Mouse (Mus musculus) spleen, postnatal 4 days (tissue): ENCODE data around the gene Lamtor1.

Experiments
- DNase-seq, 2 experiments: peaks; one replicate each; pipeline ENCODE4 v3.0.0; 2022; ENCODE audit warnings: low spot score in 2 of 2

Lamtor1 gene

GRCm38 (mm10) chr7:101955276-101955675 lies 49.6 kb downstream of the Lamtor1 start:
- no peak for DNase-seq

GRCm38 (mm10) chr7:101955862-101956261 lies 50.2 kb downstream of the Lamtor1 start:
- DNase-seq, result no peak

GRCm38 (mm10) chr7:101956481-101956880 lies 50.8 kb downstream of the Lamtor1 start:
- DNase-seq, result no peak

GRCm38 (mm10) chr7:101956911-101957310 lies 51.2 kb downstream of the Lamtor1 start:
- DNase-seq, result no peak

- DNase-seq, result no peak
These were observed 57.1 kb downstream of the Lamtor1 start for GRCm38 (mm10) chr7:101962829-101963228.

GRCm38 (mm10) chr7:101963621-101964020 lies 57.9 kb downstream of the Lamtor1 start:
- DNase-seq, result no peak

GRCm38 (mm10) chr7:101964551-101964950 lies 58.8 kb downstream of the Lamtor1 start:
- DNase-seq, result no peak

GRCm38 (mm10) chr7:101965606-101966005 lies 59.9 kb downstream of the Lamtor1 start:
- DNase-seq, result no peak

- no peak for DNase-seq
These were observed 61.6 kb downstream of the Lamtor1 start for GRCm38 (mm10) chr7:101967256-101967655.

- DNase-seq, result no peak
These were observed 63.0 kb downstream of the Lamtor1 start for GRCm38 (mm10) chr7:101968751-101969150.

GRCm38 (mm10) chr7:101969694-101970428 lies 64.2 kb downstream of the Lamtor1 start:
- DNase-seq, result peak; percentile 73 to 88

- peak; percentile 81 to 89 for DNase-seq
These were observed 64.7 kb downstream of the Lamtor1 start for GRCm38 (mm10) chr7:101970429-101970775.

GRCm38 (mm10) chr7:101970821-101971461 lies 65.2 kb downstream of the Lamtor1 start:
- peak; percentile 42 to 77 for DNase-seq

- no peak for DNase-seq
These were observed 66.0 kb downstream of the Lamtor1 start for GRCm38 (mm10) chr7:101971721-101972120.

GRCm38 (mm10) chr7:101973730-101974129 lies 68.0 kb downstream of the Lamtor1 start:
- no peak for DNase-seq

GRCm38 (mm10) chr7:101974505-101974904 lies 68.8 kb downstream of the Lamtor1 start:
- DNase-seq, result no peak
